Mouse (Mus musculus): ENCODE results near the gene Ice2.

Ice2 gene

DNA sequence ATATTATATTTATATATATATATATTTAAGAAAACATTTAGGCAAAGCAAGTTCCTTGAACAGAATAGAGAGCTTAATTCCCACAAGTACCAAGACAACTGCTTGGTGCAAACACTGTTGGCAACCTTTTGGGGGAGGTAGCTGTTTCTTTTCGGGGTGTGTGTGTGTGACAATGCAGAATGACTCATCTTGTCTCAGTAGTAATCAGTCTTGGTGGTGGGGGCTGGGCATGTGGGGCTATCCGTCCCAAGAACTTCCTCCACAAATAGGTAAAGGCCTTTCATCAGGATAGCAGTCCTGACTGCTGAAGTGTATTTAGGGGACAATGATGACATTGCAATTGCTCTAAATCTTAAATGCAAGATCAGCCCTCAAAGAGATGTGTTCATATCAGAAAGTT lies 65.3 kb downstream of the Ice2 start:
- no peak for DNase-seq

- DNase-seq = no peak
Observed at GRCm38 (mm10) chr9:69464109-69464756, 66.5 kb downstream of the Ice2 start.

- peak in 1 of 2 experiments; percentile 61 for DNase-seq
Observed at GRCm38 (mm10) chr9:69466098-69466497, 68.4 kb downstream of the Ice2 start.

GRCm38 (mm10) chr9:69467310-69467939 lies 69.7 kb downstream of the Ice2 start:
- no peak for DNase-seq

- DNase-seq = peak; percentile 49 to 63
Observed at GRCm38 (mm10) chr9:69468991-69469390, 71.3 kb downstream of the Ice2 start.

DNA sequence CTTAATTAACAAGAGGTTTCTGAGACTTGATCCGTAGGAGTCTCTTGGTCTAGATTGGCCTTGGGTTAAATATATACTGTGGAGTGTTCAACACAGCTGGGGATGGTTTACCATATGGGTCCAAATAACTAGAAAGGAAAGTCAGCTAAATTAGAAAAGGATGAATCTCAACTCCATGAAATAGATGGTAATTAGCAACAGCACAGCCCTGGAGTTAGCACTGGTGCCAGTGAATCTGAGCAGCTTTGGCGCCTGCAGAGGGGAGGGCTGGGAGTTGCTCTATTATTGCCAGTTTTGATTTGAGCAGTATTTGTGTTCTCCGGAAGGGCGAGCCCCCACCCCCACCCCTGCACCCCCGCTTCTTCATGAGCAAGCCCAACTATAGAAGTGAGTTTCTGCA lies 72.7 kb downstream of the Ice2 start:
- DNase-seq = no peak

GRCm38 (mm10) chr9:69470921-69471320 lies 73.2 kb downstream of the Ice2 start:
- DNase-seq = peak; percentile 25 to 46

GRCm38 (mm10) chr9:69472724-69473123 lies 75.0 kb downstream of the Ice2 start:
- peak; percentile 91 for DNase-seq

- DNase-seq = no peak
Observed at GRCm38 (mm10) chr9:69475873-69476272, 78.2 kb downstream of the Ice2 start.

- peak in 1 of 2 experiments; percentile 46 for DNase-seq
Observed at GRCm38 (mm10) chr9:69477195-69477823, 79.6 kb downstream of the Ice2 start.

GRCm38 (mm10) chr9:69477824-69478222 lies 80.1 kb downstream of the Ice2 start:
- peak in 1 of 2 experiments; percentile 23 for DNase-seq

DNA sequence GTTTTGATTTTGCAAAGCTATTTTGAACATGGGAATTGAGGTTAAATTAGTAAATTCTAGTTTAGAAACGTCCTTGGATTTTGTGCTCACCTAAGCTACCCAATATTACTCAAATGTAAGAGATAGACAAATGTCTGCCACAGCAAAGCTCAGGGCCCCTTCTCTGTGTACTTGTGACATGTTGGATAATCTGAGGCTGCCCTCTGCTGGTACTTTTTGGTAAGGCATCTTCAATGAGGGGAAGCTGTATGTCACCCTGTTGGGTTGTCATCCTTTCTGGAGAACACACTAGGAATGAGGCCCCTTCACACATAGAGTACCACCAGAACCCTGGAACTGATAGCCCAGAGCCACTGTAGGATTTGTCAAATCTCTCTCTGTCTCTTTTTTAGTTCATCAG lies 82.6 kb downstream of the Ice2 start:
- peak; percentile 73 to 92 for DNase-seq

Data from kidney, postnatal 25 days (tissue).